Mouse (Mus musculus) liver, postnatal 0 days (tissue): ENCODE data around the gene Cox7a2l. TPM values are rescaled to one million over a fixed set of nuclear protein-coding genes. Genes with fewer than 3 reads are reported as not detected.
A peak's percentile ranks its signal among the peaks of the same experiment; 100 is the strongest.

Experiments
- ATAC-seq: fragments of 200-750 bp; cut with Nextera tagmentation; 2 replicates; pipeline ENCODE4 v1.8.0; 2017; ENCODE audit warnings: mild to moderate bottlenecking, moderate library complexity
- DNase-seq: peaks from one replicate; pipeline ENCODE4 v3.0.0-alpha.2; 2016
- H3K27ac ChIP-seq: fragments of 300-500 bp; sonication (generic); 2 replicates; pipeline ENCODE4 v1.5.1; 2014; ENCODE audit warnings: antibody characterized with exemption, moderate library complexity, mild to moderate bottlenecking, low read depth
- H3K27me3 ChIP-seq: fragments of 300-500 bp; sonication (generic); 2 replicates; pipeline ENCODE4 v1.6.1; 2014; ENCODE audit warnings: low read length, control low read depth, mixed read lengths; ENCODE audit not compliant: insufficient read depth
- H3K36me3 ChIP-seq: fragments of 300-500 bp; sonication (generic); replicated peaks from 2 replicates; pipeline ENCODE4 v1.6.1; 2014; ENCODE audit warnings: mild to moderate bottlenecking, control low read depth, low read length, moderate library complexity, mixed read lengths; ENCODE audit not compliant: insufficient read depth
- H3K4me1 ChIP-seq: fragments of 300-500 bp; sonication (generic); 2 replicates; pipeline ENCODE4 v1.6.1; 2014; ENCODE audit warnings: antibody characterized with exemption, mild to moderate bottlenecking, control low read depth; ENCODE audit not compliant: insufficient read depth
- H3K4me2 ChIP-seq: fragments of 300-500 bp; sonication (generic); 2 replicates; pipeline ENCODE4 v1.6.1; 2014; ENCODE audit warnings: low read depth, mild to moderate bottlenecking, low read length, moderate library complexity, mixed read lengths
- H3K4me3 ChIP-seq: fragments of 300-500 bp; sonication (generic); 2 replicates; pipeline ENCODE4 v1.5.1; 2014; ENCODE audit warnings: low read depth, low read length
- H3K9ac ChIP-seq: fragments of 300-500 bp; sonication (generic); replicated peaks from 2 replicates; pipeline ENCODE4 v1.6.1; 2014; ENCODE audit warnings: mild to moderate bottlenecking, moderate library complexity
- H3K9me3 ChIP-seq: fragments of 300-500 bp; sonication (generic); 2 replicates; pipeline ENCODE4 v1.6.1; 2016; ENCODE audit warnings: mild to moderate bottlenecking, control low read depth, low read length, mixed read lengths
- CTCF ChIP-seq: sonication (generic); IDR thresholded peaks from 2 replicates; pipeline ENCODE4 v1.5.1; 2016; ENCODE audit warnings: antibody characterized with exemption, low read depth
- EP300 ChIP-seq: IDR thresholded peaks from 2 replicates; pipeline ENCODE4 v1.6.1; 2016; ENCODE audit warnings: antibody characterized with exemption, low read depth, mild to moderate bottlenecking
- WGBS: fragments of 180-500 bp; shearing (Covaris S2); extraction: QIAGEN DNeasy Blood & Tissue Kit; methylation state at CpG from one replicate; pipeline ENCODE4 v1.1.7; 2014; ENCODE audit not compliant: insufficient replicate concordance; 5-methylcytosine and 5-hydroxymethylcytosine counted together
- polyA plus RNA-seq: library from polyadenylated mRNA; unstranded; fragments of >200 nt; fragmentation: Nextera tagmentation; extraction: Ambion mirVana; gene quantifications from 2 replicates; pipeline ENCODE4 v1.2.1, GENCODE M21; 2015

Cox7a2l gene
- 112 and 119 TPM in 2 replicates for polyA plus RNA-seq

DNA sequence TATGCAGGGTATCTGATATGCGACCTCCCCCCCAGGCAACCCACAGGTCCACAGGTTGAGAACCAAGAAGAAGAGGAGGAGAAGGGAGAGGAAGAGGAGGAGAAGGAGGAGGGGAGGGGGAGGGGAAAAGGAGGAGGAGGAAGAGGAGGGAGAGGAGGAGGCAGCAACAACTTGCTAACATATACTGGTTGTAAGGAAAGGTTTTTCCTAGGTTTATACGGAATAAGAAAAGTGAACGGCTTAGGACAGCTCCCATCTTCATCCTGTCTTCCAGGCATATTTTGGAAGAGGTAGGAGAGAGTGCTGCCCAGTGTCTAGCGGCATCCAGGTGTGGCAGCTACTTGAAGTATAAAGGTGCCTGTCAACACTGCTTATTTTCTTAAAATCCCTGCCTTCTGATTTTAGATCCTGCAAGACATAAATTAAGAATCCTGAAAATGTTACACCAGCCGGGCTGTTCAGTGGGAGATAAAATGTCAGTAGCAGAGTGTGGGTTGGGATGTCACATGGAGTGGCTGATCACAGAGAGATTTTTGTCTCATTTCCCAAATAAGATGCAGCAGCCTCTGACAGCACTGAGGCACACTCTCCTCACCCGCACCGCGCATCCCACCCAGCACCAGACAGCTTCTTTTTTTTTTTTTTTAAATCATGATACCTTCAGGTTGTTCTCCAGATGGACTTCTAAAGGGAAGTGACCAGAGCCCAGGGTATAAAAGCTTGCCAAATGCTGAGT lies at the start of gene Cox7a2l:
Gene Cox7a2l, minus strand, starts transcription at position 51 of the 736 bp plus-strand sequence.
- H3K27me3 ChIP-seq = no peaks in the 10 kb centered on the region
- TF ChIP-seq EP300 = no peak
- TF ChIP-seq CTCF = no peak
- no peak within 1 kb of the TSS for H3K4me3 ChIP-seq
- DNase-seq = no peak
- H3K9me3 ChIP-seq = no peaks in the 10 kb centered on the region
- peaks cover 16% of the 10 kb centered on the region for H3K4me1 ChIP-seq
- 87% methylated on average over 8 of the region's 8 CpGs for WGBS
- H3K36me3 ChIP-seq = no peaks in the 10 kb centered on the region
- no peak within 1 kb of the TSS for H3K4me2 ChIP-seq
- H3K9ac ChIP-seq = no peak within 1 kb of the TSS
- ATAC-seq = no peak
- no peak within 1 kb of the TSS for H3K27ac ChIP-seq

- 66% methylated on average over 4 of the region's 4 CpGs for WGBS
- TF ChIP-seq EP300 (no peak), CTCF (no peak)
- no peak overlapping the region for H3K4me3 ChIP-seq
- no peak overlapping the region for H3K27ac ChIP-seq
- ATAC-seq (no peak), DNase-seq (no peak)
- H3K4me2 ChIP-seq = no peak overlapping the region
- H3K36me3 ChIP-seq = no peaks in the 10 kb centered on the region
- no peak overlapping the region for H3K9ac ChIP-seq
- no peaks in the 10 kb centered on the region for H3K27me3 ChIP-seq
- H3K9me3 ChIP-seq = no peaks in the 10 kb centered on the region
- peaks cover 9% of the 10 kb centered on the region; the same call in 1 of the 2 replicates for H3K4me1 ChIP-seq
Measured at GRCm38 (mm10) chr17:83565506-83565905, 48.4 kb upstream of the Cox7a2l start.

DNA sequence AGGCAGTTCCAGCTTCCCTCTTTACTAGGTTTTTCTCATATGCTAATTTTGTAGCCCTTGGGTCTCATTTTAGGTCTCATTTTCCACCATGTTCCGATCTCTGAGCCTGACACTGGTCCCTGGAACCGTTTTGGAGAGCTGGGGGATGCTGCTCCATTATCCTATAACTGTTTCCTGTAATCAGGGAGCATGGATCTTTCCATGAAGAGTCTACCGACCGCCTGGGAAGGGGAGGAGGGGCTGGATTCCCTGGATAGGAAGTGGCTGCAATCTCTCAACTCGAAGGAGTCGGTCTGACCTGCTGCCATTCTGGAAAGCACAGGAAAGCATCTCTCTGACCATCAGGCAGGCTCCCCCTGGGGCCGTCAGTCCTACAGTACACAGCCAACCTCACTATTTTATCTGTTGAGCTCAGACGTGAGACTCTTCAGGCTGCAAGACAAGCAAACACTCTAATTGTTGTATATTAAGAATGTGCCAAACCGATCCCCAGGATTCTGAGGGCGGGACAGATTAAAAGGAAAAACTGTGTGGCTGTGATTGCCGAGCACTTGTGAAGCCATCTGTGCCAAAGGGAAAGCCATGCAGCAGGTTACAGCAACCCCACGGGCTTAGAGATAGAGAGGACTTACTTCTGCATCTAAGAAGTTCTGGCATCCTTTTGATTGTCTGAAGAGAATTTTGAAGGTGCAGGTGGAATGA lies 47.1 kb upstream of the Cox7a2l start:
- DNase-seq (no peak), ATAC-seq (no peak)
- Histone ChIP-seq H3K9ac (no peak overlapping the region), H3K4me3 (no peak overlapping the region), H3K9me3 (no peaks in the 10 kb centered on the region), H3K27ac (no peak overlapping the region), H3K4me2 (peak overlapping the region; percentile 38), H3K36me3 (no peaks in the 10 kb centered on the region), H3K4me1 (peaks cover 9% of the 10 kb centered on the region; the same call in 1 of the 2 replicates), H3K27me3 (no peaks in the 10 kb centered on the region)
- WGBS = 56% methylated on average over 12 of the region's 12 CpGs
- TF ChIP-seq CTCF = no peak
- TF ChIP-seq EP300 = no peak

GRCm38 (mm10) chr17:83563703-83564111 lies 46.6 kb upstream of the Cox7a2l start:
- ATAC-seq = peak; percentile 36
- Histone ChIP-seq H3K9ac (no peak overlapping the region), H3K4me1 (peaks cover 9% of the 10 kb centered on the region; the same call in 1 of the 2 replicates), H3K4me2 (peak overlapping the region; percentile 38), H3K9me3 (no peaks in the 10 kb centered on the region), H3K4me3 (0 out of 2 replicates have a peak overlapping the region, but pooled peaks have one; percentile 5), H3K27me3 (no peaks in the 10 kb centered on the region), H3K36me3 (no peaks in the 10 kb centered on the region), H3K27ac (no peak overlapping the region)
- WGBS = 38% methylated on average over 10 of the region's 10 CpGs
- DNase-seq = peak; percentile 66
- no peak for TF ChIP-seq EP300
- peak; percentile 71 for TF ChIP-seq CTCF

DNA sequence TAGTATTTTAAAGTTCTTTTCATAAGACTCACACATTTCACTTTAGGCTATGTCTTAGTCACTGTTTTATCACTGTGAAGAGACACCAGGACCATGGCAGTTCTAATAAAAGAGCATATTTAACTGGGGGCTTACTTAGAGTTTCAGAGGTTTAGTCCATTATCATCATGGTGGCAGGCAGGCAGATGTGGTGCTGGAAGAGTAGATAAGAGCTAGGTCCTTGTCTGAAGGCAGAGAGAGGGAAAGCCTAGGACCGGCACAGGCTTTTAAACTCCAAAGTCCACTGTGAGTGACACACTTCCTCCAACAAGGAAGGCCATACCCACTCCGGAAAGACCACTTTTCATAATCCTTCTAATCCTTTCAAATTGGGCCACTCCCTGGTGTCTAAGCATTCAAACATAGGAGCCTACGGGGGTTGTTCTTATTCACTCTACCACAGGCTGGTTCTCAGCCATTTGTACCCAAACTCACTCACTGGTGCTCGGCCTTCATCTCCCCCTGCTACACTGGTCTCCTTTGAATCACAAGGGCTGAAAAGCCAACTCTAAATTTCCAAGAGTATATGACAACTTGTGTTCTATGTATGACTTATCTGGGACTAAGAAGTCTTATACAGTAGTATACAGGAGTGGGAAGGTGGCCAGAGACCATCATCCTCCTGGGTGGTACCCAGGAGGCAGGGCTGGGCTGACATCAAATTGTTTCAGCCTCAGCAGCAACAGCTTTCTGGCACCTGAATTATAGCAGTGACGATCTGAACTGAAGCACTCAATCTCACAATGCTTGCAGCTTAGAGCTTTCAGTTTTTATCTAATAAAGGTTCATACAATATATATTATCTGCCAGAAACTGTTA lies 45.3 kb upstream of the Cox7a2l start:
- H3K27ac ChIP-seq = peak overlapping the region; percentile 41; the same call in 1 of the 2 replicates
- peak; percentile 85 for ATAC-seq
- WGBS = 78% methylated on average over 5 of the region's 5 CpGs
- H3K4me2 ChIP-seq = no peak overlapping the region
- H3K27me3 ChIP-seq = no peaks in the 10 kb centered on the region
- no peaks in the 10 kb centered on the region for H3K9me3 ChIP-seq
- H3K4me1 ChIP-seq = peaks cover 9% of the 10 kb centered on the region; the same call in 1 of the 2 replicates
- peak; percentile 43 for DNase-seq
- no peak for TF ChIP-seq CTCF
- peak; percentile 85 for TF ChIP-seq EP300
- H3K36me3 ChIP-seq = no peaks in the 10 kb centered on the region
- no peak overlapping the region for H3K9ac ChIP-seq
- no peak overlapping the region for H3K4me3 ChIP-seq

DNA sequence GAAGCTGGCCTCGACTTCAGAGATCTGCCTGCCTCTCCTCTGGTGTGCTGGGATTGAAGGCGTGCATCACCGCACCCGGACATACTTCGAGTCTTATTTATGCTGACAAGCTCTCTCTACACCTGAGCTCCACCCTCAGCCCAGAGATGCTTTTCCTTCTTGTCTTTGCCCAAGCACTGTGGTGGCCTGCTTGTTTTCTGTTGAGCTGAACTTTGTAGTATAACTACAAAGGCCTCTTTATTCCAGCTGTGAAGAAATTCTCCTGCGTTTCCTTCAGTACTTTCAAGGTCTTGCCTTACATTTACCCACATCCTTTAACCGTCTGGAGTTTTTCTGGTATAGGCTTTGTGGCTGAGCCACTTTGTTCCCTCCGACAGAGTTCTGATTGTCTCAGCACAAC lies 42.0 kb upstream of the Cox7a2l start:
- Histone ChIP-seq H3K4me2 (no peak overlapping the region), H3K4me1 (peaks cover 4% of the 10 kb centered on the region; the same call in 1 of the 2 replicates), H3K36me3 (no peaks in the 10 kb centered on the region), H3K4me3 (no peak overlapping the region), H3K9me3 (no peaks in the 10 kb centered on the region), H3K9ac (no peak overlapping the region), H3K27me3 (no peaks in the 10 kb centered on the region), H3K27ac (no peak overlapping the region)
- no peak for TF ChIP-seq EP300
- no peak for TF ChIP-seq CTCF
- ATAC-seq (no peak), DNase-seq (no peak)
- WGBS = 77% methylated on average over 8 of the region's 8 CpGs
